Mouse (Mus musculus) forebrain, embryonic 11.5 days (tissue): ENCODE measurements around the gene Hes7. TPM values are rescaled to one million over a fixed set of nuclear protein-coding genes. Genes with fewer than 3 reads are reported as not detected.
A peak's percentile ranks its signal among the peaks of the same experiment; 100 is the strongest.

Source experiments
- ATAC-seq: fragments of 200-750 bp; cut with Nextera tagmentation; replicated peaks from 2 replicates; pipeline ENCODE4 v1.8.0; 2017; ENCODE audit warnings: moderate TSS enrichment; ENCODE audit not compliant: low FRiP score
- DNase-seq: peaks from one replicate; pipeline ENCODE4 v3.0.0-alpha.2; 2017; ENCODE audit warnings: low spot score
- H3K27ac ChIP-seq: fragments of 300-500 bp; sonication (generic); 2 replicates; pipeline ENCODE4 v1.5.1; 2014; ENCODE audit warnings: low read depth, low read length
- H3K27me3 ChIP-seq: fragments of 300-500 bp; sonication (generic); 2 replicates; pipeline ENCODE4 v1.6.1; 2014; ENCODE audit warnings: mild to moderate bottlenecking, low read length, mixed read lengths; ENCODE audit not compliant: control insufficient read depth, insufficient read depth
- H3K36me3 ChIP-seq: fragments of 300-500 bp; sonication (generic); 2 replicates; pipeline ENCODE4 v1.6.1; 2014; ENCODE audit warnings: mild to moderate bottlenecking, low read length, moderate library complexity, mixed read lengths; ENCODE audit not compliant: control insufficient read depth, insufficient read depth
- H3K4me1 ChIP-seq: fragments of 300-500 bp; sonication (generic); replicated peaks from 2 replicates; pipeline ENCODE4 v1.6.1; 2014; ENCODE audit warnings: low read length, mixed read lengths; ENCODE audit not compliant: control insufficient read depth, insufficient read depth
- H3K4me2 ChIP-seq: fragments of 300-500 bp; sonication (generic); 2 replicates; pipeline ENCODE4 v1.6.1; 2014; ENCODE audit warnings: low read depth, mild to moderate bottlenecking, low read length, moderate library complexity, mixed read lengths; ENCODE audit not compliant: severe bottlenecking
- H3K4me3 ChIP-seq: fragments of 300-500 bp; sonication (generic); 2 replicates; pipeline ENCODE4 v1.5.1; 2014; ENCODE audit warnings: low read depth, low read length
- H3K9ac ChIP-seq: fragments of 300-500 bp; sonication (generic); 2 replicates; pipeline ENCODE4 v1.6.1; 2014; ENCODE audit warnings: low read length
- H3K9me3 ChIP-seq: fragments of 300-500 bp; sonication (generic); 2 replicates; pipeline ENCODE4 v1.6.1; 2016; ENCODE audit warnings: low read length, mixed read lengths; ENCODE audit not compliant: control insufficient read depth
- WGBS: fragments of 180-500 bp; shearing (Covaris S2); extraction: QIAGEN DNeasy Blood & Tissue Kit; methylation state at CpG from one replicate; pipeline ENCODE4 v1.1.7; 2014; 5-methylcytosine and 5-hydroxymethylcytosine counted together
- polyA plus RNA-seq: library from polyadenylated mRNA; unstranded; fragments of >200 nt; fragmentation: Nextera tagmentation; extraction: Ambion mirVana; gene quantifications from 2 replicates; pipeline ENCODE4 v1.2.1, GENCODE M21; 2014

The Hes7 gene
- polyA plus RNA-seq, 1 experiment from 2014 or later: 0.11 TPM

DNA sequence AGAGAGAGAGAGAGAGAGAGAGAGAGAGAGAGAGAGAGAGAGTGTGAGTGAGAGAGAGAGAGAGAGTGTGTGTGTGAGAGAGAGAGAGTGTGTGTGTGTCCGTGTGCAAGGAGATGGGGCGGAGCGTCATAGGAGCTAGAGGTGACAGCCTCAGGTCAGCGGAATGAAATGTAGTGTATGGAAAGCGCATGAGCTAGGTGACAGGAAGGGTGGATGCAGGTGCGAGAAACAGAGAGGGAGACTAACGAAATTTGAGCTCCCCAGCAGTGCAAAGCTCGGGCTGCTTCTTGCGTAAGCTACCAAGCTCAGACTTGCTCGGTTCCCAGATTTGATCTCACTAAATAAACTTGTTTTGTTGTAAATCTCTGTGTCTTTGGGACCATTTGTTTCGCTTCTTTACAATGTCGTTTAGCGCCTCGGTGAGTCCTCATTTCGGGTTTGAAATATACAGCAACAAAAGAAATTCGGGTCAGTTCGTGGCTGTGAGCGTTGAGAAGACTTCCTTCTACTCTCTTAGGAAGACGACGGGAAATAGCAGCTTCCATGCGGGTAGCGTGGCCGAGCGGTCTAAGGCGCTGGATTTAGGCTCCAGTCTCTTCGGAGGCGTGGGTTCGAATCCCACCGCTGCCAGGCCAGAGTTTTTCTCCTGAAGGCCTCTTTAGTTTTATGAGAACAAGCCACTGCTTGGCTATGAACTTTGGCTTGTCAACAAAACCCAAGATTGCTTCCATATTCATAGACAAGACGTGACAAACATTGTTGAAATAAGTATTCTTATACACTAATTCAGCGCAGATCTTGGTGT is 3.7 kb downstream of the Hes7 start:
- WGBS: under 1% methylated on average over 31 of the region's 31 CpGs
- Histone ChIP-seq H3K4me2 (peak overlapping the region; percentile 96), H3K4me1 (peaks cover 32% of the 10 kb centered on the region), H3K9me3 (no peaks in the 10 kb centered on the region), H3K36me3 (no peaks in the 10 kb centered on the region; the same call in 1 of the 2 replicates), H3K27me3 (peaks cover 13% of the 10 kb centered on the region), H3K4me3 (peak overlapping the region; percentile 76), H3K27ac (peak overlapping the region; percentile 66; the same call in 1 of the 2 replicates), H3K9ac (peak overlapping the region; percentile 40)
- ATAC-seq (peak; percentile 74), DNase-seq (peak; percentile 97)

- H3K36me3 ChIP-seq: no peaks in the 10 kb centered on the region; the same call in 1 of the 2 replicates
- peaks cover 13% of the 10 kb centered on the region for H3K27me3 ChIP-seq
- peaks cover 28% of the 10 kb centered on the region for H3K4me1 ChIP-seq
- H3K4me3 ChIP-seq: peak overlapping the region; percentile 76; the same call in 1 of the 2 replicates
- no peak overlapping the region for H3K4me2 ChIP-seq
- DNase-seq (peak; percentile 71), ATAC-seq (peak; percentile 63)
- no peak overlapping the region for H3K27ac ChIP-seq
- WGBS: 0% methylated on average over 3 of the region's 3 CpGs
- H3K9me3 ChIP-seq: no peaks in the 10 kb centered on the region
- no peak overlapping the region for H3K9ac ChIP-seq
These were observed 4.3 kb downstream of the Hes7 start for GRCm38 (mm10) chr11:69124498-69124847.

- DNase-seq (peak; percentile 86), ATAC-seq (peak; percentile 45; the same call in 1 of the 2 replicates)
- WGBS: under 1% methylated on average over 24 of the region's 24 CpGs
- Histone ChIP-seq H3K36me3 (no peaks in the 10 kb centered on the region; the same call in 1 of the 2 replicates), H3K9ac (peak overlapping the region; percentile 55), H3K27ac (no peak overlapping the region), H3K4me1 (peaks cover 21% of the 10 kb centered on the region), H3K9me3 (no peaks in the 10 kb centered on the region), H3K4me2 (peak overlapping the region; percentile 63), H3K27me3 (peaks cover 9% of the 10 kb centered on the region), H3K4me3 (peak overlapping the region; percentile 43)
These were observed 5.0 kb downstream of the Hes7 start for GRCm38 (mm10) chr11:69125041-69125851.

DNA sequence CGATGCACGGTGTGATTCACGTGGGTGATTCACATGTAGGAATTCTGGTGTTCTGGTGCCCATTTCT is 5.5 kb downstream of the Hes7 start, which contains the start of gene Aloxe3:
TSS of gene Aloxe3 (plus strand) at position 45 of the 67 bp plus-strand sequence.
- peak within 1 kb of the TSS; percentile 63 for H3K4me2 ChIP-seq
- peak within 1 kb of the TSS; percentile 55 for H3K9ac ChIP-seq
- H3K27me3 ChIP-seq: peaks cover 5% of the 10 kb centered on the region
- peak within 1 kb of the TSS; percentile 43 for H3K4me3 ChIP-seq
- H3K27ac ChIP-seq: no peak within 1 kb of the TSS
- ATAC-seq (no peak), DNase-seq (no peak)
- no peaks in the 10 kb centered on the region for H3K36me3 ChIP-seq
- no peaks in the 10 kb centered on the region for H3K9me3 ChIP-seq
- 2% methylated on average over 3 of the region's 3 CpGs for WGBS
- H3K4me1 ChIP-seq: peaks cover 17% of the 10 kb centered on the region; the same call in 1 of the 2 replicates

- ATAC-seq (no peak), DNase-seq (peak; percentile 56)
- WGBS: 10% methylated on average over 20 of the region's 20 CpGs
- Histone ChIP-seq H3K4me1 (peaks cover 14% of the 10 kb centered on the region; the same call in 1 of the 2 replicates), H3K27ac (no peak overlapping the region), H3K9ac (peak overlapping the region; percentile 55), H3K4me3 (peak overlapping the region; percentile 43), H3K4me2 (peak overlapping the region; percentile 63), H3K27me3 (peaks cover 3% of the 10 kb centered on the region; the same call in 1 of the 2 replicates), H3K9me3 (no peaks in the 10 kb centered on the region), H3K36me3 (no peaks in the 10 kb centered on the region)
These were observed 5.9 kb downstream of the Hes7 start for GRCm38 (mm10) chr11:69125919-69126705.

DNA sequence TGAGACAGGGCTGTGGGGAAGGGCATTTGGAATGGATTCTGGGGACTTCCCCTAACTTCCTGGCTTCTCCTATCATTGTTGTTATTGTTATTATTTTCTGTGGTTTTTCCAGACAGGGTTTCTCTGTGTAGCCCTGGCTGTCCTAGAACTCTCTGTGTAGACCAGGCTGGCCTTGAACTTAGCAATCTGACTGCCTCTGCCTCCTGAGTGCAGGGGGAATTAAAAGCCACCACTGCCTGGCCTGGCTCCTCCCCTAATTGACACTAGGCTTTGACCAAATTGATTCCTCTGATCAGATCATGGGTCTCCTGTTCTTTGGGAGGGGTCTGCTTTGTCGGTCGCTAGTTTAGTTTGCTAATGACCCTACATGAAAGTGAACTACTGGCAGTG is 6.5 kb downstream of the Hes7 start:
- no peak for ATAC-seq
- DNase-seq: no peak
- WGBS: 45% methylated on average over 2 of the region's 2 CpGs
- H3K36me3 ChIP-seq: no peaks in the 10 kb centered on the region
- H3K4me2 ChIP-seq: peak overlapping the region; percentile 63; the same call in 1 of the 2 replicates
- no peak overlapping the region for H3K9ac ChIP-seq
- no peak overlapping the region for H3K4me3 ChIP-seq
- peaks cover 8% of the 10 kb centered on the region; the same call in 1 of the 2 replicates for H3K4me1 ChIP-seq
- H3K9me3 ChIP-seq: no peaks in the 10 kb centered on the region
- no peak overlapping the region for H3K27ac ChIP-seq
- H3K27me3 ChIP-seq: peaks cover 3% of the 10 kb centered on the region; the same call in 1 of the 2 replicates

GRCm38 (mm10) chr11:69128426-69129122 is 8.4 kb downstream of the Hes7 start:
- ATAC-seq (no peak), DNase-seq (no peak)
- peaks cover 4% of the 10 kb centered on the region; the same call in 1 of the 2 replicates for H3K27me3 ChIP-seq
- H3K4me2 ChIP-seq: no peak overlapping the region
- peaks cover 7% of the 10 kb centered on the region; the same call in 1 of the 2 replicates for H3K4me1 ChIP-seq
- no peaks in the 10 kb centered on the region for H3K36me3 ChIP-seq
- no peak overlapping the region for H3K27ac ChIP-seq
- H3K4me3 ChIP-seq: no peak overlapping the region
- H3K9ac ChIP-seq: no peak overlapping the region
- 75% methylated on average over 8 of the region's 8 CpGs for WGBS
- H3K9me3 ChIP-seq: no peaks in the 10 kb centered on the region

DNA sequence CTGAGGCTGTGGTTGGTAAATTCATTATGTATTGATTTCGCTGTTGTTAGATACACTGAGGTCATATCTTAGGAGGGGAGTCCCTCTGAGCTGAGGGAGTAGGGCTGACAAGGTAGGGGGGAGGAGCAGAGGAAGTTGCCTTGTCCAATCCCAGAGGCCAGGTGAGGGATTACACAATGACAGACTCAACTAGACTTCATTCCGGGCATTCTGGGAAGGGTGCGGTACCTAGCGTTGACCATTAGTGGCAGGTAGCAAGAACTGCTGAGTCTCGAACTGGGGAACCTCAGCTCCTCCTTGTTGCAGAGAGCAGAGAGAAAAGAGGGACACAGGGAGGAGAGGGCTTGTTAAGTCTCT is 13.3 kb downstream of the Hes7 start:
- Histone ChIP-seq H3K4me1 (no peaks in the 10 kb centered on the region), H3K27me3 (peaks cover 2% of the 10 kb centered on the region; the same call in 1 of the 2 replicates), H3K9me3 (no peaks in the 10 kb centered on the region), H3K9ac (no peak overlapping the region), H3K4me2 (peak overlapping the region; percentile 52; the same call in 1 of the 2 replicates), H3K36me3 (no peaks in the 10 kb centered on the region), H3K27ac (no peak overlapping the region), H3K4me3 (peak overlapping the region; percentile 39; the same call in 1 of the 2 replicates)
- DNase-seq: peak; percentile 61
- WGBS: 9% methylated on average over 5 of the region's 5 CpGs
- ATAC-seq: no peak
